Mouse (Mus musculus): ENCODE measurements around the gene Glb1. TPM values are rescaled to one million over a fixed set of nuclear protein-coding genes. Genes with fewer than 3 reads are reported as not detected.
"Not testable (repeated sequence)": the region's sequence is repeated elsewhere in the genome, so short reads cannot be mapped to it uniquely, and the experiment has no call there.

Gene Glb1
- polyA plus RNA-seq, 1 experiment from 2014 or later: 32.2 TPM

DNA sequence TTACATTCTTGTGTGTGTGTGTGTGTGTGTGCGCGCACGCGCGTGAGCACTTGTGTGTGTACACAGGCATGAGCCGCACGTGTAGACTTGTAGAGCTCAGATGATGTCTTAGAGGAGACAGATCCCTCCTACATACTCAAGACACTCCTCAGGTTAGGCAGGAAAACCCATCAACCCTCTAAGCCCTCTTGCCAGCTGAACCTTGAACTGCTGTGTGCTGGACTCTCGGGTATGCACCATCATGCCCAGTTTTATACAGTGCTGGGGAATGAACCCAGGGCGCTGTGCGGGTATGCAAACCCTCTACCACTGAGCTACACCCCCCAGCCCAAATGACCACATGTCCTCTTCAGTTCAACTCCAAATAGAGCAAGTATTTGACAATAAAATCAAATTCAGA is 15.7 kb upstream of the Glb1 start:
- Histone ChIP-seq H3K4me3 (no peak overlapping the region), H3K36me3 (peaks cover 39% of the 10 kb centered on the region), H3K4me2 (replicated peaks) (no peak overlapping the region), H3K9ac (no peak overlapping the region), H3K4me1 (peaks cover 20% of the 10 kb centered on the region), H3K27me3 (no peaks in the 10 kb centered on the region), H3K27ac (no peak overlapping the region), H3K9me3 (no peaks in the 10 kb centered on the region)
- WGBS: 95% methylated on average over 10 of the region's 10 CpGs
- ATAC-seq (ENCODE audit: low FRiP score, low read depth): no peak

DNA sequence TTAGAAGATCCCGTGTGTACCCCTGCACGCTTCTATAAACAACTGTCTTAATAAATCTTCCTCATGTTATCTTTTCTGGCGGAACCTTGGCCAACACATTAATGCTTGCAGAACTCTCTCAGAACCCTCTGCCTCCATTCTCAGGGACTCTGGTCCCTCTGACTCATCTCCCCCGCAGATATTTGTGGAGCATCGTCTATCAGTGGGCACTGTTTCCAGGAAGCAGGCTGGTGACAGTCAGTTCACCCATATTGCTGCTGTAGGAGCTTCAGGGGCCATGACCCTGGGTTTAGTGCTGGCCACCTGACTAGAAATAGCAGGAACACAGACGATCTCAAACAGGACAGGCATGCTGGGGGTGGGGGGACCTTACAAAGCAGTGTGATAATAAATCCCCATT is 13.8 kb upstream of the Glb1 start:
- H3K27ac ChIP-seq: no peak overlapping the region
- H3K9me3 ChIP-seq: no peaks in the 10 kb centered on the region
- ATAC-seq (ENCODE audit: low FRiP score, low read depth): no peak
- peaks cover 34% of the 10 kb centered on the region for H3K36me3 ChIP-seq
- H3K4me2 ChIP-seq (replicated peaks): no peak overlapping the region
- H3K4me1 ChIP-seq: peaks cover 23% of the 10 kb centered on the region
- H3K9ac ChIP-seq: no peak overlapping the region
- WGBS: 45% methylated on average over 6 of the region's 6 CpGs
- no peaks in the 10 kb centered on the region for H3K27me3 ChIP-seq
- H3K4me3 ChIP-seq: no peak overlapping the region

DNA sequence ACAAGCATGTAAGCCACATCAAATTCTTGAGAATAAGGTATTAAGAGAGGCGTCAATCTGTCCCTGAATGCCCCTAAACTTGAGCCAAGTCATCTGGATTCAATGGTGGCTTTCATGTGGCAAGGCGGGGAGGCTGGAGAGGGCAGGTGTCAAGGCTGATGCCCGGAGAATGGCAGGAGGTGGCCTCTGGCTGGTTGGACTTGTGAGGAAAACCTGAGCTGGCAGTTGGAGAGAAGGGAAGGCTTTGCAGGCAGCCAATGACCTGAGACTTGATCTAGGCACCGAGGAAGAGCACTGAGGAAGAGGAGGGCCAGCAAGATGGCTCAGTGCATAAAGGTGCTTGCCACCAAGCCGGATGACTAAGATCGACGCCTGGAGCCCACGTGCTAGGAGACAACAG is 12.6 kb upstream of the Glb1 start:
- Histone ChIP-seq H3K27me3 (no peaks in the 10 kb centered on the region), H3K4me3 (no peak overlapping the region), H3K27ac (0 out of 2 replicates have a peak overlapping the region, but pooled peaks have one; percentile 94), H3K4me1 (peaks cover 23% of the 10 kb centered on the region), H3K9ac (0 out of 2 replicates have a peak overlapping the region, but pooled peaks have one; percentile 25), H3K4me2 (replicated peaks) (peak overlapping the region; percentile 71), H3K36me3 (peaks cover 23% of the 10 kb centered on the region), H3K9me3 (no peaks in the 10 kb centered on the region)
- WGBS: 80% methylated on average over 8 of the region's 8 CpGs
- ATAC-seq (ENCODE audit: low FRiP score, low read depth): no peak

DNA sequence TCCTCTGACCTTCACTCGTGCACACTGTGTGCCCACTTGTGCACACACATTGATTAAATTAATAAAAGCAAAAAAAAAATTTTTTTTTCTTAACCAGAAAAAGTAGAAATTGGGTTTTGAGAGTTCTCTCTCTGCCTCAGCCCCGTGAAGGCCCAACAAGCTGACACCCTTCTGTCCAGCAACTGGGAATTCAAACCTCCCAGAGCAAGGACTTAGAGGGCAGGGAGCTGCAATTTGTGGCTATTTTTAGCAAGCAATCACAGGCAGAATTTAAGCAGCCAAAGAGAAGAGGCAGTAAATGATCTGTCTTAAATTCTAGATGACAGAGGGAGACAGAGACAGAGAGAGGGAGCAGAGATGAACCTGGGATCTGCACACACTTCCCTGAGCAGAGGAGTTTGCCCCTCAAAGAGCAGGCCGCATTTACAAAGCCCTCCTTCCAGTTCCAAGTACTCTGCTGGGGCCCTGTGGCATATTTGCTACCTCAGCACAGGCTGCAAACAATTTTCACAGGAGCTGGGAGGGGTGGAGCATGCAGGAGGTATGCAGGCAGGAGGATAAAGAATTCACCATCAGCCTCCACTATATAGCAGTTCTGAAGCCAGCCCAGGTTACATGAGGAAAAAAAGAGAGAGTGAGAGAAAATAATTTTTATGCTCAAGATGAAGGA is 12.0 kb upstream of the Glb1 start:
- WGBS: 62% methylated on average over 3 of the region's 3 CpGs

DNA sequence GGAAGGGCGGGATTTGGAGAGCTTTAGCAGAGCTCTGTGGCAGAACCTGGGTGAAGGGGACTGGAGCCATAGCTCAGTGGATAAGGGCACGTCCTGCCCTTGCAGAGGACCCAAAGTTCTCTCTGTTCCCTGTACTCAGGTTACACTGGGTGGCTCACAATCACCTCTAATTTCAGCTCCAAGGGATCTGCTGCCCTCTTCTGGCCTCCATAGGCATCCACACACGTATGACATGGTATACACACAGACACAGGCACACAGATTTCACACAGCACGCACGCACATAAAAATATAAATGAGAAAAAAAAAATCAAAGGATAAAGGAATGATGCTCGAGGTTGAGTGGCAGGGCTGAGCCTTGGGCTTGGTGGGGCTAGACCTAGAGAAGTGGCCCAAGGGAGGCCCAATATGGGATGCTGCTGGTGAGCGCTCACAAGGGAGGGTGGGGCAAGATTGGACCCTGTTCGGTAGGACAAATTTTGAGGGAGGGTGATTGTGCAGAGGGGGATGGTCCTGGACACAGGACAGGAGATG is 11.4 kb upstream of the Glb1 start:
- Histone ChIP-seq H3K9ac (no peak overlapping the region), H3K27ac (peak overlapping the region; percentile 94; the same call in 1 of the 2 replicates), H3K4me2 (replicated peaks) (peak overlapping the region; percentile 71), H3K36me3 (peaks cover 14% of the 10 kb centered on the region), H3K4me3 (peak overlapping the region; percentile 72), H3K4me1 (peaks cover 23% of the 10 kb centered on the region), H3K27me3 (no peaks in the 10 kb centered on the region), H3K9me3 (no peaks in the 10 kb centered on the region)
- peak; percentile 2 for ATAC-seq (ENCODE audit: low FRiP score, low read depth)
- WGBS: 74% methylated on average over 8 of the region's 8 CpGs

More for the DNA sequence above, 12.0 kb upstream of the Glb1 start:
- Histone ChIP-seq H3K9me3 (no peaks in the 10 kb centered on the region), H3K27ac (peak overlapping the region; percentile 94; the same call in 1 of the 2 replicates), H3K9ac (peak overlapping the region; percentile 45; the same call in 1 of the 2 replicates), H3K4me1 (peaks cover 23% of the 10 kb centered on the region), H3K4me3 (peak overlapping the region; percentile 72), H3K4me2 (replicated peaks) (peak overlapping the region; percentile 71), H3K36me3 (peaks cover 20% of the 10 kb centered on the region), H3K27me3 (no peaks in the 10 kb centered on the region)
- ATAC-seq (ENCODE audit: low FRiP score, low read depth): no peak

DNA sequence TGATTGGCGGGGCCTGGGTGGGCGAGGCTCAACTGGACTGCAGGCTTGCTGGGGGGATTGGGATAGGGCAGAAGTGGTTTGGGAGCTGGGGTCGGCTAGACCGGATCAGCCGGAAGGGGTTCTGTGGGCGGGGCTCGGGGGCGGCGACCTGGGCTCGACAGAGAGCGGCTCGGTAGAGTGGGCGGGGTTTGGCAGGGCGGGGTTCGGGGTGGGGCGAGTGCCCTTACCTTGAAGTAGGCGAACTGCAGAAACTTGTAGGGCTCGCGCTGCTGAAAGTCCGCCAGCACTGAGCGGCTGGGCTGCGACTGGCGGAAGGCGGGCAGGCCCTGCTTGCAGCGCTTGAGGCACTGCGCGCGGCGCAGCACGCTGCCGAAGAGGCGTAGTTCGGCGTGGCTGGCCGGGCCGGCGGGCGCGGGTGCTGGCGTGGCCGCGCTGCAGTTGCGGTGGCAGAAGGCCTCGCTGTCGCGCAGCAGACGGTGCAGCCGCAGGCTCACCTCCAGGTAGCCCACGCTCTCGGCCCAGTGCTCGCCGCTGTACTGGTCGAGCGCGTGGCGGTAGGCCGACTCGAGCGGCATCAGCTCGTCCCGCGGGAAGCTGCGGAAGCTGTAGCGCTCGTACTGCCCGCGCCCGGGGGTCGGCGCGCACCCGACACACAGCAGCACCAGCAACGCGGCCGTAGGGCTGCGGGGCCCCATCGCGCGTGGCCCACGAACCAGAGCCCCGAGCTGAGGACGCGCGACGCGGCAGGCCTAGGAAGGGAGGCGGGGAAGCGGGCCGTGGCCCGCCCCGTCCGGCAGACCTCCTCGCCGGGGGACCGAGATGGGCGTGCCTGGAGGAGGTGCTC is 10.7 kb upstream of the Glb1 start, which contains the start of gene Crtap:
Gene Crtap, minus strand, starts transcription at position 771 of the 844 bp plus-strand sequence.
- H3K27me3 ChIP-seq: no peaks in the 10 kb centered on the region
- H3K4me2 ChIP-seq (replicated peaks): peak within 1 kb of the TSS; percentile 71
- H3K36me3 ChIP-seq: peaks cover 7% of the 10 kb centered on the region
- H3K4me3 ChIP-seq: peak within 1 kb of the TSS; percentile 72
- H3K9ac ChIP-seq: peak within 1 kb of the TSS; percentile 94
- peak; percentile 82 for ATAC-seq (ENCODE audit: low FRiP score, low read depth)
- H3K27ac ChIP-seq: peak within 1 kb of the TSS; percentile 94
- no peaks in the 10 kb centered on the region for H3K9me3 ChIP-seq
- 1% methylated on average over 92 of the region's 96 CpGs for WGBS
- peaks cover 23% of the 10 kb centered on the region for H3K4me1 ChIP-seq

DNA sequence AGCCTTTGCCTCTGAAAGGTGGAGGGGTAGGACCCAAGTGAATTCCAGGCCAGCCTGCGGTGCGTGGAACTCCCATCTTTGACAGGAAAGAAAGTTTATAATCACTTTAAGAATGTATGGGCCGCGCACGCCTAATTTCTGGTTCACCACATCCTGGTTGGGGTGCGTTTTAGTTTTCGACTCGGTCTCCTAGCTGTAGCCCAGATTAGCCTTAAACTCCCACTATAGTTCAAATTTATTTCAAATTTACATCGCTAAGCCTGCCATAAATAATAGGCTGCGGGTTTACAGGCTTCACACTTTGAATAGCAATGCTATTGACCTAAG is 10.2 kb upstream of the Glb1 start:
- peak overlapping the region; percentile 94 for H3K27ac ChIP-seq
- WGBS: 3% methylated on average over 10 of the region's 10 CpGs
- peak overlapping the region; percentile 71 for H3K4me2 ChIP-seq (replicated peaks)
- H3K4me1 ChIP-seq: peaks cover 23% of the 10 kb centered on the region
- H3K9me3 ChIP-seq: no peaks in the 10 kb centered on the region
- no peaks in the 10 kb centered on the region for H3K27me3 ChIP-seq
- ATAC-seq (ENCODE audit: low FRiP score, low read depth): no peak
- H3K4me3 ChIP-seq: peak overlapping the region; percentile 72
- H3K36me3 ChIP-seq: peaks cover 2% of the 10 kb centered on the region; the same call in 1 of the 2 replicates
- H3K9ac ChIP-seq: peak overlapping the region; percentile 94

DNA sequence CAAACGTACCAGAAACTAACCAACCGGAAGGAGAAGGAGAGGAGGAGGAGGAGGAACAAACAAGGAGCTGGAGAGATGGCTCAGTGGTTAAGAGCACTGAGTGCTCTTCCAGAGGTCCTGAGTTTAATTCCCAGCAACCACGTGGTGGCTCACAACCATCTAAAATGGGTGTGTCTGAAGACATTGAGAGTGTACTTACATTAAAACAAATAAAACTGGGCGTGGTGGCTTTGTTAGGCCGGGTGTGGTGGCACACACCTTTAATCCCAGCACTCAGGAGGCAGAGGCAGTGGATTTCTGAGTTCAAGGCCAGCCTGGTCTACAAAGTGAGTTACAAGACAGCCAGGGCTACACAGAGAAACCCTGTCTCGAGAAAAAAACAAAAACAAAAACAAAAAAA is 6.7 kb upstream of the Glb1 start:
- H3K27me3 ChIP-seq; ATAC-seq (ENCODE audit: low FRiP score, low read depth); H3K4me3 ChIP-seq; H3K9ac ChIP-seq; H3K4me1 ChIP-seq; H3K27ac ChIP-seq; H3K9me3 ChIP-seq; H3K36me3 ChIP-seq; H3K4me2 ChIP-seq (replicated peaks): not testable (repeated sequence)
- WGBS: 73% methylated on average over 6 of the region's 6 CpGs

DNA sequence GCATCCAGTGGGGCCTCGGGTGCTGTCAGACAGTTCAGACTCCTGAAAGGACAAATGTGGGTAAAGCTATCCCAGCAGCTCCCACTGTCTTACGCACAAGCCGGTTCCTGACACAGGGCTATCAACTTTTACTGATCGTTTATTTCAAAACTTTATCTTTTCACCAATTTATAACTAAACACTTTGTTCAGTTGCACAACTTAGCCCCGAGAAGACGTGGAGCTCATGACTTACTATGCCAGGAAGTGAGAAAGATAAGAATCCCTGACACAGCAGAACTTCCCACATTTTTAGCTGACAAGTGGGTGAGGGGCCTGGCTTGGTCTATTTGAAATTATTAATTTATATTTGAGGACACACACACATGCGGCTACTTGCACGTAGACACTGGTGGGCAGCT is 6.2 kb upstream of the Glb1 start:
- H3K27ac ChIP-seq: no peak overlapping the region
- peaks cover 4% of the 10 kb centered on the region; the same call in 1 of the 2 replicates for H3K4me1 ChIP-seq
- WGBS: 89% methylated on average over 8 of the region's 8 CpGs
- no peak overlapping the region for H3K4me3 ChIP-seq
- no peaks in the 10 kb centered on the region for H3K27me3 ChIP-seq
- no peaks in the 10 kb centered on the region for H3K36me3 ChIP-seq
- H3K4me2 ChIP-seq (replicated peaks): no peak overlapping the region
- H3K9ac ChIP-seq: no peak overlapping the region
- no peak for ATAC-seq (ENCODE audit: low FRiP score, low read depth)
- H3K9me3 ChIP-seq: no peaks in the 10 kb centered on the region

DNA sequence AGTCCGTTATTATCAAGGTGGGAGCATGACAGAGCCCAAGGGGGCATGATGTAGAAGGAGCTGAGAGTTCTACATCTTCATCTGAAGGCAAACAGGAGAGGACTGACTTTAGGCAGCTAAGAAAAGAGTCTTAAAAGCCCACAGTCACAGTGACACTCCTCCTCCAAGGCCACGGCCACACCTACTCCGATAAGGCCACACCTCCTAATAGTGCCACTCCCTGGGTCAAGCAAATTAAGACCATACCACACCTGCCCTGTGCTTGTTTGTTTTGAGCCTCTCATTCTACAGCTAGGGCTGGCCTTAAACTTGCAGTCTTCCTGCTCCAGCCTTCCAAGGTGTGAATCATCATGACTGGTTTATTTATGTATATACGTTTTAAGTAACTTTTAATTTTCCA is 5.6 kb upstream of the Glb1 start:
- 77% methylated on average over 4 of the region's 4 CpGs for WGBS
- Histone ChIP-seq H3K36me3 (no peaks in the 10 kb centered on the region), H3K9ac (no peak overlapping the region), H3K27ac (no peak overlapping the region), H3K4me2 (replicated peaks) (no peak overlapping the region), H3K4me1 (peaks cover 4% of the 10 kb centered on the region), H3K9me3 (no peaks in the 10 kb centered on the region), H3K4me3 (no peak overlapping the region), H3K27me3 (no peaks in the 10 kb centered on the region)
- no peak for ATAC-seq (ENCODE audit: low FRiP score, low read depth)

DNA sequence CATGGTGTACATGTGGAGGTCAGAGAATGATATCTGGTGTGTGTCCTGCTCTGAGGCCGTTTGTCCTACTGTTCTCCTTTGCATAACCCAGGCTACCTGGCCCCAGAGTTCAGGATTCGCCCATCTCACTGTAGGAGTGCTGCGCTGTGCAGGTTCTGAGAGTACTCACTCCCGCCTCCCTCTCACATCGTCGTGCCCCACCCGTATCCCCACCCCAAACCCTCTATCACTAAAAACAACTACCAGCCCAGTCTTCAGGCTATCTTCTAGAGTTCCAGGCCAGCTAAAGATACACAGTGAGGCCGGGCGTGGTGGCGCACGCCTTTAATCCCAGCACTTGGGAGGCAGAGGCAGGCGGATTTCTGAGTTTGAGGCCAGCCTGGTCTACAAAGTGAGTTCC is 1.2 kb upstream of the Glb1 start:
- Histone ChIP-seq H3K27me3 (no peaks in the 10 kb centered on the region), H3K27ac (no peak overlapping the region), H3K4me3 (no peak overlapping the region), H3K4me1 (peaks cover 13% of the 10 kb centered on the region), H3K4me2 (replicated peaks) (no peak overlapping the region), H3K36me3 (peaks cover 9% of the 10 kb centered on the region), H3K9ac (no peak overlapping the region), H3K9me3 (no peaks in the 10 kb centered on the region)
- no peak for ATAC-seq (ENCODE audit: low FRiP score, low read depth)
- 92% methylated on average over 12 of the region's 12 CpGs for WGBS

DNA sequence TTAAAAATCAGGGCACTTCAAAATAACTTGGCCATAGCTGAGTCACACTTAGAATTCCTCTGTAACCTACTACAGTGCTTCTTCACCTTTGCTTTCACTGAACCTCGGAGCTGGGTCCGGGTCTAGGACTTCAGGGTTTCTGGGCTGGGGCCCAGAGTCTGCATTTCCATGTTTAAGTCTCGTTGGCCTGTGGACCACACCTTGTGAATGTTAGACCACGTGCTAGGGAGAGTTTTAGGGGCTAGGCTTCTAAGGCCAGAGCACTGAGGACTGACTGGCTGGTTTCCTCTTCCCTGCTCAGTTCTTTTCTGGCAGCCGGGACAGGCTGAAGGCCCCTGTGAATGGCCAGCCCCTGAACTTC is 308 bp upstream of the Glb1 start:
- Histone ChIP-seq H3K4me2 (replicated peaks) (peak overlapping the region; percentile 82), H3K9me3 (no peaks in the 10 kb centered on the region), H3K4me3 (peak overlapping the region; percentile 88), H3K36me3 (peaks cover 18% of the 10 kb centered on the region), H3K9ac (peak overlapping the region; percentile 81), H3K27me3 (no peaks in the 10 kb centered on the region), H3K27ac (peak overlapping the region; percentile 93), H3K4me1 (peaks cover 13% of the 10 kb centered on the region)
- 18% methylated on average over 5 of the region's 5 CpGs for WGBS
- peak; percentile 46 for ATAC-seq (ENCODE audit: low FRiP score, low read depth)
